Mouse (Mus musculus): ENCODE results near the gene Slc1a5. TPM values are rescaled to one million over a fixed set of nuclear protein-coding genes. Genes with fewer than 3 reads are reported as not detected.

Gene Slc1a5
- polyA plus RNA-seq, 1 experiment from 2014 or later = 61.8 TPM

DNA sequence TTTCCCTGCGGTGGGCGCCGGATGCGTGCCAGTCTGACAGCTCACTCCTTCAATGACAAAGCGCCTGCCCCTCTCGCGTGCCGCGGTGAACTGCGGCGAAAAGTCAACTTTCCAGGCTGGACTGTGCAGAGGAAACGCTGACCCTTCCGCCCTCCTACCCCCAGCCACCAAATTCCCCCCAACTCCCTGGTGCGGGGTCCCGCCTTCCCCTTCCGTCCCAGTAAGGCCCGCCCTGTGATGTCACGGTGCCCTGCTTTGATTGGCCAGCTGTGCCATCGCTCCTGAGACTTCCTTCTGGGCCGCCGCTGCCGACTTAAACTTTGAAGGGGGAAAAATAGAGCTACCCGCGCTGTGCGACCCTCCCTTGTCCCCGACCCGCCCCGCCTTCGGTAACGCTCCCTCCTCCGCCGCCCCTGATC lies 61.5 kb downstream of the Slc1a5 start, which contains the start of gene Prkd2:
Prkd2 (plus strand) TSS at position 258 of the 419 bp plus-strand sequence.
- WGBS = under 1% methylated on average over 29 of the region's 32 CpGs
- H3K27ac ChIP-seq = peak within 1 kb of the TSS; percentile 78

DNA sequence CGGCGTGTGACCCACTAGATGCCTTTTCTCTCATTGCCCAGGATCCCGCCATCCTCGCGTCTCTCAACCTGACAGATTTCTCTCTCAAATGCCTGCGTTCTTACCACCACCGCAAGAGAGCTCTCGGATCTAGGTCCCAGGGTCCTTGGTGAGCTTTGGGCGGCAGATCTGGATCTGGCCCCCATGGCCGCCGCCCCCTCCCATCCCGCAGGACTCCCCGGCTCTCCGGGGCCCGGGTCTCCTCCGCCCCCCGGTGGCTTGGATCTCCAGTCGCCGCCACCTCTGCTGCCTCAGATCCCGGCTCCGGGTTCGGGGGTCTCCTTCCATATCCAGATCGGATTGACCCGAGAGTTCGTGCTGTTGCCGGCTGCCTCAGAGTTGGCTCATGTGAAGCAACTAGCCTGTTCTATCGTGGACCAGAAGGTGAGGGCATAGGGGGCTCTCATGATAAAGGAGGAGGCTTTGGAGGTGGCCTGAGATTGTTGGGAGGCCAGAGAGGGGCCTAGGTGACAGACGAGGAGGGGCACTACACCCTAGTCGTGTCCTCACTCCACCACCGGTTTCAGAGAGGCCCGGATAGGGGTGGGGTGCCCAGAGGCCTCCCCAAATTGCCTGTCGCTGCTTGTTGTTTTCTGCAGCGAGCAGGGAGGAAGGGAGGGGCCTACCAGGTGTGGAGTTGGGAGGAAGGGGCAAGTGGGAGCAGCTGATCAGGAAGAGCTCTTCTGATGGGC lies 62.5 kb downstream of the Slc1a5 start:
- Histone ChIP-seq H3K27ac (peak overlapping the region; percentile 78), H3K36me3 (peaks cover 19% of the 10 kb centered on the region), H3K4me1 (replicated peaks) (peaks cover 29% of the 10 kb centered on the region), H3K27me3 (replicated peaks) (no peaks in the 10 kb centered on the region), H3K4me3 (replicated peaks) (peak overlapping the region; percentile 55), H3K9me3 (no peaks in the 10 kb centered on the region), H3K4me2 (replicated peaks) (peak overlapping the region; percentile 99), H3K9ac (peak overlapping the region; percentile 71)
- WGBS = 3% methylated on average over 33 of the region's 33 CpGs
- ATAC-seq = 0 out of 2 replicates have a peak, but pooled peaks have one; percentile 8

More for the DNA sequence above, 61.5 kb downstream of the Slc1a5 start, which contains the start of gene Prkd2:
- H3K4me1 ChIP-seq (replicated peaks) = peaks cover 29% of the 10 kb centered on the region
- peak within 1 kb of the TSS; percentile 71 for H3K9ac ChIP-seq
- H3K4me2 ChIP-seq (replicated peaks) = peak within 1 kb of the TSS; percentile 99
- peak; percentile 89 for ATAC-seq
- H3K27me3 ChIP-seq (replicated peaks) = no peaks in the 10 kb centered on the region
- H3K4me3 ChIP-seq (replicated peaks) = peak within 1 kb of the TSS; percentile 55
- peaks cover 28% of the 10 kb centered on the region for H3K36me3 ChIP-seq
- no peaks in the 10 kb centered on the region for H3K9me3 ChIP-seq

DNA sequence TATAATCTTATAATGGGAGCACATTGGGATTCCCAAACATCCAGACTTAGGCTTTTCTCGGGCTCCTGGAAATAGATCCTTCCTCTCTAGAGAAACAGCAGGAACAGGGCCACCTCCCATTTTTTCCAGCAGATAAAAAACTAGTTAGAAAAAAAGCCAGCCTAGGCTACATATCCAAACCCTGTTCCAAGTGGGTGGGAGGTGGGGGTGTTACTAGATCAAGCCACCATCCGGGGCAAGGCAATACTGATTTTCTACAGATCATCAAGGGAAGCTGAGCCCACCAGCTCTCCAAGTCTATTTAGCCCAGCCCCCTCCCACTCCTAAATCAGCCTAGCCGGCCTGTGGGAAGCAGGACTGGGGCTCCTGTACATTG lies 63.5 kb downstream of the Slc1a5 start:
- H3K9ac ChIP-seq = peak overlapping the region; percentile 49
- WGBS = 52% methylated on average over 3 of the region's 3 CpGs
- ATAC-seq = no peak

DNA sequence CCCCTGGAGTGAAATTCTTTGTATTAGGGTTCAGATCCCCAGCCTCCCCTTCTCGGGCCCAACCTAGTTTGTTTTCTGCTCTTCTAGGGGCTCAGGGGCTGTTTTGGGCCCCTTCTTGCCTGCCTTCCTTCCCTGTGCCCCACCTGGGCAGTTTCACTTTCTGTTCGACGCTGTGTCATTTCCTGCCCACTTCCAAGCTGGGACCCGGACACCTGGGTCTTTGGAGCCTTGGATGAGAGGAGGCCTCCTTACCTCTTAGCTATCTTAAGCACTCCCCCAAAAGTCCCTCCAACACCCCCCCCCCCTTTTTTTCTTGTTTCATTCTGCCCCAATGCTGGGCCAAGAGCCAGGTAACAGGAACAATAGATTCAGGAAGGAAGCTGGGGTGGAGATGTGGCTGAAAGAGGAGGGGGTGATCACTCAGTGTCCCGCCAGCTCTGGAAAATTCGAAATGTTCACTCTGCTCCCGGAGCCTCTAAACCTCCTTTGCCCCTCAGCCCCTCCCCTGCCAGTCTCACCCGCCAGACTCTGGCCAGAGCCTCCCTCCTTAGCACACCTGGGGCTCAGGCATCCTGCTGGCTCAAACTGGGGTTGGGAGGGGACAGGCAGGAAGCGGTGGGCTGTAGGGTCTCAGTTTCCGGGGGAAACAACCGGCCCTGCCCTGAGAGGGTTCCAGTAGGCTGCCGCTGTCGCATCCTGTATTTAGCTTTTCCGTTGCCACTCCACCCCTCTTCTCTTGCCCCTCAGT lies 64.1 kb downstream of the Slc1a5 start:
- Histone ChIP-seq H3K36me3 (peaks cover 14% of the 10 kb centered on the region), H3K4me1 (replicated peaks) (peaks cover 29% of the 10 kb centered on the region), H3K9me3 (no peaks in the 10 kb centered on the region), H3K9ac (peak overlapping the region; percentile 49), H3K4me2 (replicated peaks) (peak overlapping the region; percentile 99), H3K27me3 (replicated peaks) (no peaks in the 10 kb centered on the region), H3K27ac (peak overlapping the region; percentile 66), H3K4me3 (replicated peaks) (peak overlapping the region; percentile 55)
- 30% methylated on average over 14 of the region's 14 CpGs for WGBS
- ATAC-seq = peak; percentile 16; the same call in 1 of the 2 replicates

More for the DNA sequence above, 63.5 kb downstream of the Slc1a5 start:
- Histone ChIP-seq H3K27ac (peak overlapping the region; percentile 66), H3K36me3 (peaks cover 15% of the 10 kb centered on the region), H3K9me3 (no peaks in the 10 kb centered on the region), H3K4me1 (replicated peaks) (peaks cover 29% of the 10 kb centered on the region), H3K27me3 (replicated peaks) (no peaks in the 10 kb centered on the region), H3K4me2 (replicated peaks) (peak overlapping the region; percentile 99), H3K4me3 (replicated peaks) (peak overlapping the region; percentile 55)

DNA sequence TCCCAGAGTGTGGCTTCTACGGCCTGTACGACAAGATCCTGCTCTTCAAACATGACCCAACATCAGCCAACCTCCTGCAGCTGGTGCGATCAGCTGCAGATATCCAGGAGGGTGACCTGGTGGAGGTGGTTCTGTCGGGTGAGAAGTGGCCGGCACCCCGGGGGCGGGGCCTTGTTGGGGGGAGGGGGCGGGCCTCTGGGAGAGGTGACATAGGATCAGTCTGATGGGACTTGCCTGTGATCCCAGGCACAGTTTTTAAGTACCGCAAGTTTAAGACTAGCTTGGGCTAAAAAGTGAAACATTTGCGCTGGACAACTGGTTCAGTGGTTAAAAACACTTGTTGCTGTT lies 64.7 kb downstream of the Slc1a5 start:
- H3K9me3 ChIP-seq = no peaks in the 10 kb centered on the region
- peak overlapping the region; percentile 55 for H3K4me3 ChIP-seq (replicated peaks)
- peak overlapping the region; percentile 99 for H3K4me2 ChIP-seq (replicated peaks)
- ATAC-seq = no peak
- peaks cover 16% of the 10 kb centered on the region; the same call in 1 of the 2 replicates for H3K36me3 ChIP-seq
- H3K9ac ChIP-seq = peak overlapping the region; percentile 49
- WGBS = 35% methylated on average over 10 of the region's 10 CpGs
- H3K4me1 ChIP-seq (replicated peaks) = peaks cover 29% of the 10 kb centered on the region
- no peaks in the 10 kb centered on the region for H3K27me3 ChIP-seq (replicated peaks)
- peak overlapping the region; percentile 66 for H3K27ac ChIP-seq

DNA sequence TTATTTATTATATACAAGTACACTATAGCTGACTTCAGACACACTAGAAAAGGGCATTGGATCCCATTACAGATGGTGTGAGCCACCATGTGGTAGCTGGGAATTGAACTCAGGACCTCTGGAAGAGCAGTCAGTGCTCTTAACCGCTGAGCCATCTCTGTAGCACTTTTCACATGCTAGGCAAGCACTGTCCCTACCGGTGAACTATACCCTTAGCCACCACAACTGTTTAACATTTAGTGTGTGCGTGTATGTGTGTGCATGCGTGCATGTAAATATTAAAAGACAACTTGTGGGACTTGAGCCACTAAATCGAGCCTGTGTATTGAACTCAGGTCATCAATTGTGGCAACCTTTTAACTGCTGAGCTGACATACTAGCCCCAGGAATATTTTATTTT lies 65.6 kb downstream of the Slc1a5 start:
- 89% methylated on average over 5 of the region's 5 CpGs for whole genome bisulfite sequencing
- ATAC-seq = no peak
- H3K27me3 ChIP-seq (replicated peaks) = no peaks in the 10 kb centered on the region
- H3K9ac ChIP-seq = no peak overlapping the region
- H3K4me3 ChIP-seq (replicated peaks) = no peak overlapping the region
- no peak overlapping the region for H3K27ac ChIP-seq
- H3K36me3 ChIP-seq = peaks cover 16% of the 10 kb centered on the region; the same call in 1 of the 2 replicates
- no peaks in the 10 kb centered on the region for H3K9me3 ChIP-seq
- H3K4me2 ChIP-seq (replicated peaks) = no peak overlapping the region
- H3K4me1 ChIP-seq (replicated peaks) = peaks cover 22% of the 10 kb centered on the region

DNA sequence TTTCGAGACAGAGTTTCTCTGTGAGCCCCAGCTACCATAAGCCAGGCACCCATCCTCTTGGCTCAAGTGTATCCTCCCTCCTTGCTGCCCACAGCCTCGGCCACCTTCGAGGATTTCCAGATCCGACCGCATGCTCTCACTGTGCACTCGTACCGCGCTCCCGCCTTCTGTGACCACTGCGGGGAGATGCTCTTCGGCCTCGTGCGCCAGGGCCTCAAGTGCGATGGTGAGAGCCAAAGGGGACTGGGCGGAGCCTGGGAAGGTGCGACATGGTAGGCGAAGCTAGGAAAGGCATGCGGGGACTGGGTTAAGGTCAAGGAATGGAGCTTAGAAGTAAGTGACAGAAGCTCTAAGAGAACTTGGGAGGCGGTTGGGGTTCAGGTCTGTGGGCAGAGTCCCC lies 66.4 kb downstream of the Slc1a5 start:
- Histone ChIP-seq H3K27me3 (replicated peaks) (no peaks in the 10 kb centered on the region), H3K4me1 (replicated peaks) (peaks cover 18% of the 10 kb centered on the region), H3K4me2 (replicated peaks) (no peak overlapping the region), H3K4me3 (replicated peaks) (no peak overlapping the region), H3K36me3 (peaks cover 16% of the 10 kb centered on the region; the same call in 1 of the 2 replicates), H3K9me3 (no peaks in the 10 kb centered on the region), H3K9ac (no peak overlapping the region), H3K27ac (no peak overlapping the region)
- WGBS = 77% methylated on average over 19 of the region's 19 CpGs
- ATAC-seq = no peak

Other genes starting within 250 kb of the Slc1a5 start
- 10.7 and 11.4 TPM in 2 replicates for gene Arhgap35, start 166.3 kb upstream of the Slc1a5 start, polyA plus RNA-seq (2015; fragmentation: Nextera tagmentation; extraction: Ambion mirVana)
- not detected in 2 replicates for gene Ceacam15, start 105.6 kb upstream of the Slc1a5 start, polyA plus RNA-seq (2015; fragmentation: Nextera tagmentation; extraction: Ambion mirVana)
- not detected in 2 replicates for gene Ceacam9, start 59.4 kb upstream of the Slc1a5 start, polyA plus RNA-seq (2015; fragmentation: Nextera tagmentation; extraction: Ambion mirVana)
- 248 and 256 TPM in 2 replicates for gene Ap2s1, start 42.9 kb upstream of the Slc1a5 start, polyA plus RNA-seq (2015; fragmentation: Nextera tagmentation; extraction: Ambion mirVana)
- gene Strn4, start 34.5 kb downstream of the Slc1a5 start, polyA plus RNA-seq (2015; fragmentation: Nextera tagmentation; extraction: Ambion mirVana) = 77.3 and 85.5 TPM in 2 replicates
- gene Fkrp, start 35.4 kb downstream of the Slc1a5 start, polyA plus RNA-seq (2015; fragmentation: Nextera tagmentation; extraction: Ambion mirVana) = 25.1 and 25.6 TPM in 2 replicates
- 9.7 and 12.5 TPM in 2 replicates for gene Prkd2, start 61.6 kb downstream of the Slc1a5 start, polyA plus RNA-seq (2015; fragmentation: Nextera tagmentation; extraction: Ambion mirVana)
- gene Dact3, start 94.0 kb downstream of the Slc1a5 start, polyA plus RNA-seq (2015; fragmentation: Nextera tagmentation; extraction: Ambion mirVana) = 3.1 and 3.2 TPM in 2 replicates
- gene Gng8, start 110.4 kb downstream of the Slc1a5 start, polyA plus RNA-seq (2015; fragmentation: Nextera tagmentation; extraction: Ambion mirVana) = 7.4 and 8.3 TPM in 2 replicates
- 2.8 and 3.0 TPM in 2 replicates for gene Ptgir, start 125.2 kb downstream of the Slc1a5 start, polyA plus RNA-seq (2015; fragmentation: Nextera tagmentation; extraction: Ambion mirVana)
- gene Calm3, start 142.8 kb downstream of the Slc1a5 start, polyA plus RNA-seq (2015; fragmentation: Nextera tagmentation; extraction: Ambion mirVana) = 137 and 140 TPM in 2 replicates
- 8.1 and 8.3 TPM in 2 replicates for gene Pnmal2, start 163.3 kb downstream of the Slc1a5 start, polyA plus RNA-seq (2015; fragmentation: Nextera tagmentation; extraction: Ambion mirVana)
- 3.0 and 3.1 TPM in 2 replicates for gene Pnmal1, start 178.3 kb downstream of the Slc1a5 start, polyA plus RNA-seq (2015; fragmentation: Nextera tagmentation; extraction: Ambion mirVana)
- gene Gm42372, start 201.7 kb downstream of the Slc1a5 start, polyA plus RNA-seq (2015; fragmentation: Nextera tagmentation; extraction: Ambion mirVana) = 0.28 and 0.44 TPM in 2 replicates
- 28.1 and 29.0 TPM in 2 replicates for gene Ccdc8, start 211.4 kb downstream of the Slc1a5 start, polyA plus RNA-seq (2015; fragmentation: Nextera tagmentation; extraction: Ambion mirVana)
- gene Ppp5c, start 246.6 kb downstream of the Slc1a5 start, polyA plus RNA-seq (2015; fragmentation: Nextera tagmentation; extraction: Ambion mirVana) = 81.5 and 89.5 TPM in 2 replicates

All from intestine, embryonic 15.5 days (tissue).